Mouse (Mus musculus) frontal cortex, postnatal 14 days (tissue): ENCODE measurements around the gene Arnt2.

Experiments used
- DNase-seq, 2 experiments: peaks; one replicate each; pipeline ENCODE4 v3.0.0; 2022; ENCODE audit warnings: low spot score in 2 of 2

Gene Arnt2

DNA sequence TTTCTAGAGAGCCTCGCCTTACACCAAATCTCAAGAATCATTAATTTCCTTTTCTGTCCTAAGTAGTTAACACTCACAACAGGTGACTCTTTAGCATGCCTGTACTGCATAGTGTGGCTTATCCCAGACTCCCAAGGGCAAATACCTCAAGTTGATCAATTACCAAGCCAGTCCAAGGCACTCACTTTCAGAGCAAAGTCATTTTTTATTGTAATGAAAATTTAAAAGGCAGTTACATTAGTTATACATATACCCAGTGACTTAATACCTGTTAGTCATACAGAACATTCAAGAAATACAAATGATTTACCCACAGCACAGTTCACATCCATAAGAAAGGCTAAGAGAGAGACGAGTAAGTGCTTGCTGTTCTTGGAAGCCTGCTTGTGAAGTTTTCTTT lies 163.9 kb downstream of the Arnt2 start:
- DNase-seq, result no peak

- DNase-seq, result no peak
Measured at GRCm38 (mm10) chr7:84240406-84240805, 169.6 kb downstream of the Arnt2 start.

DNA sequence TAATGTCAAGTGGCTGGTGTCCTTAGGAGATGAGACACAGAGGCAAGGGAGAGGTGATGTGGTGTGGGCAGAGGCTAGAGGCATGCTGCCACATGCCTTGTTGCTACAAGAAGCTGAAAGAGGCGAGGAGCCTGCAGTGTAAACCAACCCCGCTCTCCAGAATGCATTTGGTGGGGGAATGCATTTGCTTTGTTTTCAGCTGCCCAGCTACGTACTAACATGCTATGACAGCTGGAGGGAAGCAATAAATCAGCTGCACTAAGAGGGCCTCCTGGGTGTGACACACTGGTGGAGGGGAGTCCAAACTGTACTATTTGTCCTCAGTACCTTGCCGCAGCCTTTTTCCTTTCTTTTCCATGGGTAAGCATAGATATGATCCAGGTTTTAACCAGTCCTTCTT lies 172.3 kb downstream of the Arnt2 start:
- DNase-seq, result no peak

- no peak for DNase-seq
Measured at GRCm38 (mm10) chr7:84231396-84231795, 178.6 kb downstream of the Arnt2 start.

GRCm38 (mm10) chr7:84227652-84228051 lies 182.3 kb downstream of the Arnt2 start:
- no peak for DNase-seq

- no peak for DNase-seq
Measured at GRCm38 (mm10) chr7:84226909-84227308, 183.1 kb downstream of the Arnt2 start.

DNA sequence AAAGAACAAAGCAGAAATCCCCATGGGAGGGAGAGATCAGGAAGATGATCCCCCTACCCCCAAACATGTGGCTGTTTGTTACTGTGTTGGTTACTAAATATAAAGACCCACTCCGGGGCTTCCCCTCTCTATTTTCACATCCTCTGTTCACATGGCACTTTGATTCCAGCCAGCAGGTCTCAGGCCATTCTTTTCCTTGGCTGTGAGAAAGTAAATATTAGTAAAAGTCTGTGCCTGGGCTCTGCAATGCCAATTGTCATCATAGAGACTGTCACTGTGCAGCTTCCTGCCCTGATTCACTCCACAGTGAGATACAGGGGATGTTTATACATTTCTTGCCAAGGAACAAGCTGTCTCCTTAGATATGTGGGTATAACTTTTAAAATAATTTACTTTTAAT lies 197.9 kb downstream of the Arnt2 start:
- DNase-seq, result no peak

DNA sequence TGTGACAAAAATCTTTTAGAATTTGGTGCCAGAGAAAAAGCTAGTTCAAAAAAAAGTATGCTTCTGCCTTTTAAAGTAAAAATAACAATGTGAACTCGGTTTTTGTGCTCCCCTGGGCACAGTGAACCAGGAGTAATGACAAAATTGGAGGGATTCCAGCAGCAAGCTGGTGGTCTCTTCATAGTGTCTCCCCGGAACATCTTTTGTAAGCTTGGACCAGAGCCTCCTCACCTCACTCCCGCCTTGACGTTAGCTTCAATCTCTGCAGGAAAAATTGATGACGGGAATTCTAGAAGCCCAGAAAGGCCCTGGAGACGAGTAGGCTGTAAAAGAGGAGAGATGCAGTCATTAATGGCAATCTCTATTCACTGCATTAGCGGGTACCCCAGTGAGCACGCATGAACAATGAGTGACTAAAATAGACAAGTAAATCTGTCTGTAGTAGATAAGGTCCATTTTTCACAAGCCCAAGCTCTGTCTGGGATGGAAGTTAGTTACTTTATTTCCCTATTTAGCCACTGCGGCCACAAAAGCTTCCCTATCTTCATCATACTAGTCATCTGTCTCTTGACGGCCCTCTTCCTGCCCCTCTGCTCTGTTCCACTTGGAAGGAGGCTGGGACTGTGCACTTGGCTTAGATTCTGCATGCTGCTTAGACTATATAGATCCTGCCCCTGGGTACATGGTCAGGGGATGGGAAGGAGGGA lies 199.2 kb downstream of the Arnt2 start:
- no peak for DNase-seq

- DNase-seq, result no peak
Measured at GRCm38 (mm10) chr7:84203981-84204380, 206.0 kb downstream of the Arnt2 start.

DNA sequence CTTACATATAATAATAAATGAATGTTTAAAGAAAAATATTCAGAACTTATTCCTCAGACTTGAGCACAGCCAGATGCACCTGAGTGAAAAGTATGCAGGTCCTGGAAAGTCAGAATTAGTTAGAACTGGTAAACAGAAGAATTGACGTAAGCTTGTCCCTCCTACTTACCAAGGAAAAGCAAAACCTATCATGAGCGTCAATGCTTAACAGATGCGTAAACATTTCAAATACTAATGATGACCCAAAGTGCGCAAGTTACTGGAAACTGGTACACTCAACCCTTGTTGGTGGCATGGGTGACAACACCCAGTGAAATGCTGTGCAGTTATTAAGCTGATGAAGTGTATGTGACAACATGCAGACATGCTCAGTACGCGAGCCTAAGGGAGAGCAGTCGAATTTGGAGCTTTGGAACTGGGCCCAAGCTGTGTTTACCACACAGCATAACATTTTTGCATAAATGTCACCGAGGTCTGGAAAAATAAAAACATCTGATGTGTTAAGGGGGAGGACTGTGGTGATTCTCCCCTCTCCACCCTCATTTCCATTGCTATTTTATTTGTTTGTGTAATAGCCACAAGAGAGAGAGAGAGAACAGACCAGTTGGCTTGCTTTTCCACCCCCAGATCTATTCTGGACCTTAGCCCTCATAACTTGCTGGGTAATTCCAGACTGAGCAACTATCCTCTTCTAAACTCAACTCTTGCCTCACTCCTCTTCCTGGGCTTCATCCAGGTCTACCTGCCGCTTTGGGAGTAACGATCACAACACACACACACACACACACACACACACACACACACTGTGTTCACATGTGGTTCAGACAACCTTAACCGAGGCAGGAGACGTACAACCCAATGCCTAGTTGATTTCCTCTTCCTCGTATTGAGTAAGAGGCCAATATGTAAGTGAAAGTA lies 208.6 kb downstream of the Arnt2 start:
- DNase-seq, result no peak

DNA sequence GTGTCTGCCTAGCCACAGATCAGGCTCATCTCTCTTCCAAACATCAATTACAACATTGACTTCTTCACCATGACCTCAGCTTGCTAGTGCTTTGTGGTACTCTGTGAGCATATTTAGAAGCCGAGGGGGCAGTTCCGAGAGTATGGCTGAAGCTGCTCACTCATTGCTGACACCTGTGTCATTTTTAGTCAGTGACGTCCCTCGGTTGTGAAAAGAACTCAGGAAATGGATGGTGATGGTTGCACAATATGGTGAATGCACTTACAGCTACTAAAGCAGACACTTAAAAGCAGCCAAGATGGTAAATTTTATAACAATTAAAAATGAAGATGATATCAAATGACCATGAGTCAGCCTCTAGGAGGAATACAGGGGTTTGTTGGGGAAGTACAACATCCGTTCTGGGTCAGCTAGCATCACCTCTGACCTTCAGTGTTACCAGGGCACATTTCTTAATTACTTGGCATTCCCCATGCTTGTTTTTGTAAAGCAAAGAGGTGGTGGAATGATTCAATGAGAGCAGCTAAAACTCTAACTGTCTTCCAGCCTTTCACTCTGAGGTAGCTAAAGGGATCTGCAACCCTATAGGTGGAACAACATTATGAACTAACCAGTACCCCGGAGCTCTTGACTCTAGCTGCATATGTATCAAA lies 212.6 kb downstream of the Arnt2 start:
- no peak for DNase-seq
